Mouse (Mus musculus) heart, postnatal 0 days (tissue): ENCODE measurements around the gene Adamts16.

ENCODE experiments used
- CTCF ChIP-seq: IDR thresholded peaks from 2 replicates; pipeline ENCODE4 v1.5.1; 2016; ENCODE audit warnings: antibody characterized with exemption, control low read depth, low read depth
- EP300 ChIP-seq: IDR thresholded peaks from 2 replicates; pipeline ENCODE4 v1.6.1; 2016; ENCODE audit warnings: antibody characterized with exemption, low read depth

DNA sequence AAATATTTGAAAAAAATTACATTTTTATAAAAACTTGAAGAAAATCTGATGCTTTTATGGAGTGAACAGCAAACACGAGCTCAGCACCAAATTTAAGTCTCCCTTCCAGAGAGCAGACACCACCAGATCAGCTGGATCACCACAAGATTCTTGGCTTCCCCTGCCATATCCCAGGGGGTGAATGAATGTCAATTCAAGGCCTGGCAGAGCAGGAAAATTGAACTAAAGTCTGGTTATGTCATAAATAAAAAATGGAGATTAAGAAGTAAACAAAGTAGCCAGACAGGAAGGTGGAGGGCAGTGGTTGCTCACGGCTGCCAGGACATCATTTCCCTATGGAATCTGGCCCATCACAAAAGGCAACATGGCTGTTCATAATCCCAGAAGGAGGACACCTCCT lies 80.3 kb downstream of the Adamts16 start:
- no peak for TF ChIP-seq CTCF
- no peak for TF ChIP-seq EP300
